Mouse (Mus musculus) ES-Bruce4 (cell line): Measurements from ENCODE around the gene Lrmda. TPM values are rescaled to one million over a fixed set of nuclear protein-coding genes. Genes with fewer than 3 reads are reported as not detected.

Experiments used
- H3K27ac ChIP-seq: 2 replicates; pipeline ENCODE4 v1.5.1; 2012; ENCODE audit warnings: low read length, inconsistent platforms; ENCODE audit not compliant: insufficient read depth
- H3K27me3 ChIP-seq: 2 replicates; pipeline ENCODE4 v1.6.1; 2012; ENCODE audit warnings: mild to moderate bottlenecking, low read length, inconsistent platforms; ENCODE audit not compliant: control insufficient read depth, poor library complexity, insufficient read depth, severe bottlenecking
- H3K36me3 ChIP-seq: 2 replicates; pipeline ENCODE4 v1.6.1; 2012; ENCODE audit warnings: inconsistent platforms, mild to moderate bottlenecking, low read length, moderate library complexity; ENCODE audit not compliant: control insufficient read depth, poor library complexity, insufficient read depth, severe bottlenecking
- H3K4me1 ChIP-seq: one replicate; pipeline ENCODE4 v1.8.1; 2011; ENCODE audit warnings: low read length; ENCODE audit not compliant: control insufficient read depth, insufficient read depth
- H3K4me3 ChIP-seq: 2 replicates; pipeline ENCODE4 v1.5.1; 2011; ENCODE audit warnings: low read depth, mild to moderate bottlenecking, low read length
- H3K9ac ChIP-seq: 2 replicates; pipeline ENCODE4 v1.6.1; 2012; ENCODE audit warnings: low read depth, mild to moderate bottlenecking, inconsistent platforms; ENCODE audit not compliant: poor library complexity, severe bottlenecking
- H3K9me3 ChIP-seq: replicated peaks from 2 replicates; pipeline ENCODE4 v1.6.1; 2012; ENCODE audit warnings: mild to moderate bottlenecking, low read length, inconsistent platforms; ENCODE audit not compliant: control insufficient read depth, poor library complexity, insufficient read depth, severe bottlenecking
- CTCF ChIP-seq: IDR thresholded peaks from one replicate; pipeline ENCODE4 v1.8.1; 2011; ENCODE audit warnings: low read depth, low read length
- EP300 ChIP-seq: IDR thresholded peaks from 2 replicates; pipeline ENCODE4 v1.6.1; 2011; ENCODE audit warnings: low read depth, low read length; ENCODE audit not compliant: insufficient read depth
- POLR2A ChIP-seq: IDR thresholded peaks from one replicate; pipeline ENCODE4 v1.8.1; 2011; ENCODE audit warnings: low read length; ENCODE audit not compliant: insufficient read depth
- polyA plus RNA-seq: library from polyadenylated mRNA; stranded (reverse); fragments of >200 nt; gene quantifications from 2 replicates; pipeline ENCODE4 v1.2.4, GENCODE M21; 2011; ENCODE audit warnings: low read depth; ENCODE audit not compliant: missing spikeins, insufficient read depth, insufficient read length

Lrmda gene
- polyA plus RNA-seq, 1 experiment, result not detected

DNA sequence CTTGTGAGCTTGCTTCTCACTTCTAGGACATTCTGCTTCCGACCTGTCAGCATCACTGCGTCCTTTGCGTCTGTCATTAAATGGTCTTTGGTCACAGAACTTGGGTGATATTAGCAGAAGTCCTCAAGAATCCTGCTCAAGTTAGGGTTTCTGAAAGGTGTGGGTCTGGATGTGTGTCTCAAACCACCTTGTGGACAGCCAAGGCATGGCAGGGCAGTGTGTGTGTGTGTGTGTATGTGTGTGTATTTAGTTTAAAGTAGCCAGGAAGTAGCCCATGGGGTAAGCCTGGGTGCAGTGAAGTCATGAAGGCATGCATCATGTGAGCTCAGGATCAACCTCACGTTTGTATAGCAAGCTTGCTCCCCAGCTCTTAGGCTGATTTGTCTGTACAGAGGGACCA is 274.9 kb downstream of the Lrmda start:
- H3K36me3 ChIP-seq, result no peaks in the 10 kb centered on the region
- no peak overlapping the region for H3K9ac ChIP-seq
- no peak for TF ChIP-seq CTCF
- no peak for TF ChIP-seq EP300
- TF ChIP-seq POLR2A, result no peak
- H3K4me3 ChIP-seq, result no peak overlapping the region
- H3K9me3 ChIP-seq, result no peaks in the 10 kb centered on the region
- H3K4me1 ChIP-seq, result no peaks in the 10 kb centered on the region
- no peak overlapping the region for H3K27ac ChIP-seq
- H3K27me3 ChIP-seq, result no peaks in the 10 kb centered on the region

DNA sequence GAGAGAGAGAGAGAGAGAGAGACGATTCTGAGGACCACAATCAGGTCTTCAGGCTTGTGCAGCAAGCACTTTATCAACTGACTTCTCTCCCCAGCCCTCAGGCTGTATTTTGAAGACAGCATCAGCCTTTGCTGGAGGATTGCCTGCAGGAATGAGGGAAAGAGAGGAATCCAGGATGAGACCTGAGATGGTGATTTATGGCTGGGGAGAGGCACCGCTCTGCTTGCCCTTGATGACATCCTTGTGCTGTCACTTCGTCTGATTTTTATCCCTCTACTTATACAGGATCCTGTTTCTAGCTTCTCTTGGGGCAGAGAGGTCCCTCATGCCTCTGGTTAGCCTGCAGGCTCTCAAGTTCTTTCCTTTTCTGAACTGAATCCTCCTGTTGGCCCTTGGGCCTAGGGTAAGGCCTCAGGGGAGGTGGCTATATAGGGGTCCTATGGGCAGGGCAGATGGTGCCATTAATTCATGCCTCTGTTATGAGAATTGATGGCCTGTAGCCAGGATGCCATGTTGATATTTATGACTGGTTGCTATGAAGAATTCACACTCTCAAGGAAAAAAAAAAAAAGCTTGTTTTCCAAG is 277.2 kb downstream of the Lrmda start:
- Histone ChIP-seq H3K9ac (no peak overlapping the region), H3K4me1 (no peaks in the 10 kb centered on the region), H3K27me3 (no peaks in the 10 kb centered on the region), H3K4me3 (no peak overlapping the region), H3K36me3 (no peaks in the 10 kb centered on the region), H3K27ac (no peak overlapping the region), H3K9me3 (no peaks in the 10 kb centered on the region)
- TF ChIP-seq EP300, result no peak
- TF ChIP-seq POLR2A, result no peak
- TF ChIP-seq CTCF, result no peak

DNA sequence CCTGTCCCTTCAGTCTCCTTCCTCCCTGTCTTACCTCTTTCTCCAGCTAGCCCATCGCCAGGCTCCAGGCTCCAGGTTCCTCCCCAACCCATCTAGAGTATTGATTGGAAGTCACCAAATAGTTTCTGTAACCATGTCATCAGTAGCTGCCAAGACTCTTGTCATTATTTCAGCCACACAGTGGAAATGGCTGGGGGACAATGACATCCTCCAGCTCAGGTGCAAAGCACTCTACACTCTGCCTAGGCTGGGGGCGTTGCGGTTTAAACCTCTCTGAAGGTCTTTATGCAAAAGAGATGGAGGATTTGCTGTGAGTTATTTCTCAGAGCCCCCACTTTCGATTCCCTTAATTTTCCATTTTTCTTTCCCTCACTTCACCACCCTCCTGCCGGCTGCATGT is 287.2 kb downstream of the Lrmda start:
- Histone ChIP-seq H3K9me3 (no peaks in the 10 kb centered on the region), H3K27ac (no peak overlapping the region), H3K27me3 (no peaks in the 10 kb centered on the region), H3K4me3 (no peak overlapping the region), H3K36me3 (no peaks in the 10 kb centered on the region), H3K4me1 (no peaks in the 10 kb centered on the region), H3K9ac (no peak overlapping the region)
- no peak for TF ChIP-seq POLR2A
- TF ChIP-seq EP300, result no peak
- TF ChIP-seq CTCF, result no peak

DNA sequence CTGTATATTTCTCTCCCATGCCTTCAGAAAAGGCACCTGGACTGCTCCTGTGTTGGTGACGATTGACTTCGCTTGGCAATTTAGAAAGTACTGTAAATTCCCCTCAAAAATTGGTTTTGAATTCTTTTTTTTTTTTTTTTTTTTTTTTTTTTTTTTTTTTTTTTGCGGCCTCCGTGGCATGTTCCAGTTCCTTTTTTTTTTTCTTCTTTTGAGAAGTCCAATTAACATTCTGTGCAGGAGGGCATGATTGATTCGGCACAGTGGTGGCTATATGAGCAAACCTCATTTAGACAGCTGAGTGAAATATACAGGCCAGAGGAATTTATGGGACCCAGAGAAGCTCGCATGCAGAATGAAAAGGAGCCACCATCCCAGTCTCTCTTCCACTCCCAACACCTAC is 288.5 kb downstream of the Lrmda start:
- TF ChIP-seq CTCF (no peak), EP300 (no peak), POLR2A (no peak)
- Histone ChIP-seq H3K27me3 (no peaks in the 10 kb centered on the region), H3K9ac (no peak overlapping the region), H3K27ac (no peak overlapping the region), H3K4me3 (no peak overlapping the region), H3K4me1 (no peaks in the 10 kb centered on the region), H3K9me3 (no peaks in the 10 kb centered on the region), H3K36me3 (no peaks in the 10 kb centered on the region)

DNA sequence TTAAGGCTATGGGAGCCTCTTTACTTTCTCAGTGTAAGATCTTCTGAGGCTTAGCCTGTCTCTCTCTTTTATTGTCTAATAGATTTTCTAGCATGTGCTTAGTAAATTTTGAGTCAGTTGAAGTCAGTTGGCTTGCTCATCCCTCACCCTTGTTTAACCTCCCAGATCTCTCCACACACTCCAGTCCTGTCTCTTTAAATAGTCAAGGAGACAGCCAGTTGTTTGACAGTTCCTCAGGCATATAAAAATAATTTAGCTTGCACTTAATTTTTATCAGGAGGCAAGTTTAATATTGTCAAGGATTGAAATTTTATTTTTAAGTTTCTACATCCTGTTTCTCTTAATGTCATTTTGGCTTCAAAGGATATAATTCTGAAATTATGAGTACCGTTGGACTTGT is 303.5 kb downstream of the Lrmda start:
- no peaks in the 10 kb centered on the region for H3K9me3 ChIP-seq
- no peaks in the 10 kb centered on the region for H3K4me1 ChIP-seq
- no peak overlapping the region for H3K27ac ChIP-seq
- no peak overlapping the region for H3K4me3 ChIP-seq
- H3K9ac ChIP-seq, result no peak overlapping the region
- H3K36me3 ChIP-seq, result no peaks in the 10 kb centered on the region
- TF ChIP-seq EP300 (no peak), CTCF (no peak), POLR2A (no peak)
- H3K27me3 ChIP-seq, result no peaks in the 10 kb centered on the region

DNA sequence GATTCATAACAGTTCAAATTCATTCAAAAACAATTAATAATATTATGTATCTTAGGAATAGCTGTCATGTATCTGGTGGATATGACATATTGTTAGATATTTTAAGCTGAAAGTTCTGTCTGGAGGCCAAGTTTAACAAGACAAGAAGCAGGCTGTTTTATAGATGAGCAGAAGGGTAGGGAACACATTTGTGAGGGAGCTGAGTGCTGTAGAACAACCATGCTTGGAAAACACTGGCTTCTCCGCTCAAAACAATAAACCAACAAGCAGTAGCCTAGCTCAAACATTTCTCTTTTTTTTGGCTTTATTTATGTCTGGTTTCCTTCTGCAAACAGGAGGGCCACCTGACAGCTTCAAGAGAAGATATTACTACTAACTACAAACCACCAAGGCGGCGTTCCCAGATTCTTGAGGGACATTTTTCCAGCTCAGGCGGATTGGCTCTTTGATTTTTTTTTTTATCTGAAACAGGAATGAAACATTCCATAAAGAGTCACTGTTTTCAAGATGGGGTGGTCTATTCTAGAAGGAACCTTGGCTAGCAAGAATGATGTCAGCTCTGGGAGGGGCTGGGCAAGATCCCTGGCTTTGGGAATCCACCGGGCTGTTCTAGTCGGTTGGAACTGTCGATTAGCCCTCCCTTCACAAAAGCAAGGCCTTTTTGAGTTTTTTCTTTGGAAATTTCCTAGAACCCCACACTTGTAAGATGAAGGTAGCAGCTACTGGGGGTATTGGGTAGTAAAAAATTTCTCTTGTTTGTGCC is 304.2 kb downstream of the Lrmda start:
- Histone ChIP-seq H3K9me3 (no peaks in the 10 kb centered on the region), H3K4me3 (no peak overlapping the region)

More for the DNA sequence above, 304.2 kb downstream of the Lrmda start:
- no peaks in the 10 kb centered on the region for H3K36me3 ChIP-seq
- no peak overlapping the region for H3K9ac ChIP-seq
- TF ChIP-seq EP300, result no peak
- H3K27me3 ChIP-seq, result no peaks in the 10 kb centered on the region
- H3K4me1 ChIP-seq, result no peaks in the 10 kb centered on the region
- H3K27ac ChIP-seq, result no peak overlapping the region
